Mouse (Mus musculus): ENCODE measurements around the gene Fam217a. TPM values are rescaled to one million over a fixed set of nuclear protein-coding genes. Genes with fewer than 3 reads are reported as not detected.
"Not testable (repeated sequence)": the region's sequence is repeated elsewhere in the genome, so short reads cannot be mapped to it uniquely, and the experiment has no call there.

Gene Fam217a
- polyA plus RNA-seq, 1 experiment from 2014 or later: 0.78 TPM

- 0 out of 2 replicates have a peak, but pooled peaks cover 2% of the 10 kb centered on the region for H3K4me1 ChIP-seq (replicated peaks; ENCODE audit: control insufficient read depth, insufficient read depth)
- H3K4me2 ChIP-seq (replicated peaks; ENCODE audit: low read depth): peak overlapping the region; percentile 74
- no peaks in the 10 kb centered on the region for H3K36me3 ChIP-seq (ENCODE audit: control insufficient read depth, insufficient read depth, low read length)
- TF ChIP-seq CTCF (IDR thresholded peaks at IDR 0.05; ENCODE audit: low read depth) (no peak), EP300 (optimal IDR thresholded peaks at IDR 0.05) (no peak)
- WGBS: 5% methylated on average over 14 of the region's 14 CpGs
- no peak for ATAC-seq (ENCODE audit: low FRiP score, low TSS enrichment)
- H3K4me3 ChIP-seq (ENCODE audit: low read depth, low read length): peak overlapping the region; percentile 44
- no peak overlapping the region for H3K27ac ChIP-seq (replicated peaks)
- no peaks in the 10 kb centered on the region for H3K9me3 ChIP-seq (ENCODE audit: control insufficient read depth, low read length)
- no peaks in the 10 kb centered on the region for H3K27me3 ChIP-seq (ENCODE audit: control insufficient read depth, insufficient read depth, low read length)
- peak; percentile 17 for DNase-seq (ENCODE audit: low spot score)
- H3K9ac ChIP-seq (ENCODE audit: low read length): 0 out of 2 replicates have a peak overlapping the region, but pooled peaks have one; percentile 9
Measured at GRCm38 (mm10) chr13:34964419-34964818, 40.3 kb upstream of the Fam217a start.

GRCm38 (mm10) chr13:34963511-34964397, 39.6 kb upstream of the Fam217a start, which contains the start of gene Eci3:
Gene Eci3, minus strand, starts transcription at chr13:34963810.
- 6% methylated on average over 32 of the region's 32 CpGs for WGBS

GRCm38 (mm10) chr13:34960996-34961770, 37.1 kb upstream of the Fam217a start:
- 75% methylated on average over 4 of the region's 4 CpGs for WGBS
- no peaks in the 10 kb centered on the region for H3K27me3 ChIP-seq (ENCODE audit: control insufficient read depth, insufficient read depth, low read length)

More at GRCm38 (mm10) chr13:34963511-34964397, 39.6 kb upstream of the Fam217a start, which contains the start of gene Eci3:
- H3K9ac ChIP-seq (ENCODE audit: low read length): peak within 1 kb of the TSS; percentile 31; the same call in 1 of the 2 replicates
- H3K4me3 ChIP-seq (ENCODE audit: low read depth, low read length): peak within 1 kb of the TSS; percentile 44
- TF ChIP-seq EP300 (optimal IDR thresholded peaks at IDR 0.05) (no peak), CTCF (IDR thresholded peaks at IDR 0.05; ENCODE audit: low read depth) (no peak)
- peak within 1 kb of the TSS; percentile 74 for H3K4me2 ChIP-seq (replicated peaks; ENCODE audit: low read depth)
- no peaks in the 10 kb centered on the region for H3K36me3 ChIP-seq (ENCODE audit: control insufficient read depth, insufficient read depth, low read length)
- no peaks in the 10 kb centered on the region for H3K9me3 ChIP-seq (ENCODE audit: control insufficient read depth, low read length)
- peak; percentile 74 for ATAC-seq (ENCODE audit: low FRiP score, low TSS enrichment)
- H3K27ac ChIP-seq (replicated peaks): no peak within 1 kb of the TSS
- DNase-seq (ENCODE audit: low spot score): peak; percentile 71
- 0 out of 2 replicates have a peak, but pooled peaks cover 2% of the 10 kb centered on the region for H3K4me1 ChIP-seq (replicated peaks; ENCODE audit: control insufficient read depth, insufficient read depth)
- no peaks in the 10 kb centered on the region for H3K27me3 ChIP-seq (ENCODE audit: control insufficient read depth, insufficient read depth, low read length)

GRCm38 (mm10) chr13:34958158-34958557, 34.0 kb upstream of the Fam217a start:
- DNase-seq (ENCODE audit: low spot score); H3K4me3 ChIP-seq (ENCODE audit: low read depth, low read length); H3K27ac ChIP-seq (replicated peaks); H3K9ac ChIP-seq (ENCODE audit: low read length); ATAC-seq (ENCODE audit: low FRiP score, low TSS enrichment); H3K9me3 ChIP-seq (ENCODE audit: control insufficient read depth, low read length); H3K4me1 ChIP-seq (replicated peaks; ENCODE audit: control insufficient read depth, insufficient read depth); H3K4me2 ChIP-seq (replicated peaks; ENCODE audit: low read depth); H3K36me3 ChIP-seq (ENCODE audit: control insufficient read depth, insufficient read depth, low read length); H3K27me3 ChIP-seq (ENCODE audit: control insufficient read depth, insufficient read depth, low read length): not testable (repeated sequence)
- 88% methylated on average over 3 of the region's 3 CpGs for WGBS

More at GRCm38 (mm10) chr13:34960996-34961770, 37.1 kb upstream of the Fam217a start:
- no peak for ATAC-seq (ENCODE audit: low FRiP score, low TSS enrichment)
- Histone ChIP-seq H3K4me2 (replicated peaks; ENCODE audit: low read depth) (no peak overlapping the region), H3K4me3 (ENCODE audit: low read depth, low read length) (no peak overlapping the region), H3K36me3 (ENCODE audit: control insufficient read depth, insufficient read depth, low read length) (no peaks in the 10 kb centered on the region), H3K27ac (replicated peaks) (no peak overlapping the region), H3K9ac (ENCODE audit: low read length) (no peak overlapping the region), H3K9me3 (ENCODE audit: control insufficient read depth, low read length) (no peaks in the 10 kb centered on the region), H3K4me1 (replicated peaks; ENCODE audit: control insufficient read depth, insufficient read depth) (0 out of 2 replicates have a peak, but pooled peaks cover 2% of the 10 kb centered on the region)
- DNase-seq (ENCODE audit: low spot score): no peak
- no peak for TF ChIP-seq CTCF (IDR thresholded peaks at IDR 0.05; ENCODE audit: low read depth)

- 62% methylated on average over 4 of the region's 4 CpGs for WGBS
- ATAC-seq (ENCODE audit: low FRiP score, low TSS enrichment) (no peak), DNase-seq (ENCODE audit: low spot score) (no peak)
- H3K9ac ChIP-seq (ENCODE audit: low read length): no peak overlapping the region
- no peak overlapping the region for H3K4me3 ChIP-seq (ENCODE audit: low read depth, low read length)
- H3K27ac ChIP-seq (replicated peaks): no peak overlapping the region
- H3K9me3 ChIP-seq (ENCODE audit: control insufficient read depth, low read length): no peaks in the 10 kb centered on the region
- no peaks in the 10 kb centered on the region for H3K36me3 ChIP-seq (ENCODE audit: control insufficient read depth, insufficient read depth, low read length)
- TF ChIP-seq CTCF (IDR thresholded peaks at IDR 0.05; ENCODE audit: low read depth): no peak
- no peak for TF ChIP-seq EP300 (optimal IDR thresholded peaks at IDR 0.05)
- H3K4me1 ChIP-seq (replicated peaks; ENCODE audit: control insufficient read depth, insufficient read depth): no peaks in the 10 kb centered on the region
- H3K4me2 ChIP-seq (replicated peaks; ENCODE audit: low read depth): no peak overlapping the region
- no peaks in the 10 kb centered on the region for H3K27me3 ChIP-seq (ENCODE audit: control insufficient read depth, insufficient read depth, low read length)
Measured at GRCm38 (mm10) chr13:34956901-34957300, 32.8 kb upstream of the Fam217a start.

GRCm38 (mm10) chr13:34951437-34951836, 27.3 kb upstream of the Fam217a start:
- 86% methylated on average over 2 of the region's 2 CpGs for WGBS
- ATAC-seq (ENCODE audit: low FRiP score, low TSS enrichment); H3K9me3 ChIP-seq (ENCODE audit: control insufficient read depth, low read length): not testable (repeated sequence)

More at GRCm38 (mm10) chr13:34951437-34951836, 27.3 kb upstream of the Fam217a start:
- not testable (repeated sequence) for H3K27ac ChIP-seq (replicated peaks); H3K36me3 ChIP-seq (ENCODE audit: control insufficient read depth, insufficient read depth, low read length); H3K4me3 ChIP-seq (ENCODE audit: low read depth, low read length); H3K4me2 ChIP-seq (replicated peaks; ENCODE audit: low read depth); H3K4me1 ChIP-seq (replicated peaks; ENCODE audit: control insufficient read depth, insufficient read depth); DNase-seq (ENCODE audit: low spot score); H3K9ac ChIP-seq (ENCODE audit: low read length); H3K27me3 ChIP-seq (ENCODE audit: control insufficient read depth, insufficient read depth, low read length)
